Mouse (Mus musculus) limb, embryonic 12.5 days (tissue): Measurements from ENCODE around the gene Tub. TPM values are rescaled to one million over a fixed set of nuclear protein-coding genes. Genes with fewer than 3 reads are reported as not detected.
A peak's percentile ranks its signal among the peaks of the same experiment; 100 is the strongest.

Experiments used
- ATAC-seq: fragments of 200-750 bp; cut with Nextera tagmentation; 2 replicates; pipeline ENCODE4 v1.8.0; 2017; ENCODE audit warnings: low read depth, moderate TSS enrichment; ENCODE audit not compliant: insufficient number of reproducible peaks, insufficient read depth, low FRiP score, low TSS enrichment
- H3K27ac ChIP-seq: fragments of 300-500 bp; sonication (generic); 2 replicates; pipeline ENCODE4 v1.5.1; 2016; ENCODE audit warnings: mild to moderate bottlenecking, moderate library complexity
- H3K27me3 ChIP-seq: fragments of 300-500 bp; sonication (generic); 2 replicates; pipeline ENCODE4 v1.6.1; 2016; ENCODE audit warnings: mild to moderate bottlenecking, moderate library complexity
- H3K36me3 ChIP-seq: fragments of 300-500 bp; sonication (generic); 2 replicates; pipeline ENCODE4 v1.6.1; 2016; ENCODE audit warnings: mild to moderate bottlenecking, moderate library complexity
- H3K4me1 ChIP-seq: fragments of 300-500 bp; sonication (generic); replicated peaks from 2 replicates; pipeline ENCODE4 v1.6.1; 2016
- H3K4me2 ChIP-seq: fragments of 300-500 bp; sonication (generic); 2 replicates; pipeline ENCODE4 v1.6.1; 2016; ENCODE audit warnings: mild to moderate bottlenecking, moderate library complexity
- H3K4me3 ChIP-seq: fragments of 300-500 bp; sonication (generic); replicated peaks from 2 replicates; pipeline ENCODE4 v1.5.1; 2016; ENCODE audit warnings: mild to moderate bottlenecking
- H3K9ac ChIP-seq: fragments of 300-500 bp; sonication (generic); replicated peaks from 2 replicates; pipeline ENCODE4 v1.6.1; 2016; ENCODE audit warnings: mild to moderate bottlenecking, moderate library complexity
- H3K9me3 ChIP-seq: fragments of 300-500 bp; sonication (generic); 2 replicates; pipeline ENCODE4 v1.6.1; 2016; ENCODE audit warnings: mild to moderate bottlenecking, moderate library complexity
- WGBS: fragments of 180-500 bp; shearing (Covaris S2); methylation state at CpG from one replicate; pipeline ENCODE4 v1.1.7; 2016; 5-methylcytosine and 5-hydroxymethylcytosine counted together
- polyA plus RNA-seq: library from polyadenylated mRNA; unstranded; fragments of >200 nt; fragmentation: Nextera tagmentation; extraction: Ambion mirVana; gene quantifications from 2 replicates; pipeline ENCODE4 v1.2.1, GENCODE M21; 2016

Tub gene
- polyA plus RNA-seq, 1 experiment from 2014 or later: 5.4 TPM

- 86% methylated on average over 2 of the region's 3 CpGs for WGBS
- H3K9me3 ChIP-seq: no peaks in the 10 kb centered on the region
- H3K27ac ChIP-seq: no peak overlapping the region
- no peak overlapping the region for H3K9ac ChIP-seq
- no peaks in the 10 kb centered on the region for H3K27me3 ChIP-seq
- H3K4me1 ChIP-seq: no peaks in the 10 kb centered on the region
- no peak overlapping the region for H3K4me3 ChIP-seq
- no peak for ATAC-seq
- H3K36me3 ChIP-seq: no peaks in the 10 kb centered on the region
- H3K4me2 ChIP-seq: no peak overlapping the region
These were observed 36.0 kb downstream of the Tub start for GRCm38 (mm10) chr7:108985934-108986708.

- no peak overlapping the region for H3K27ac ChIP-seq
- H3K27me3 ChIP-seq: no peaks in the 10 kb centered on the region
- H3K9me3 ChIP-seq: no peaks in the 10 kb centered on the region
- H3K4me1 ChIP-seq: no peaks in the 10 kb centered on the region
- no peak overlapping the region for H3K9ac ChIP-seq
- WGBS: 79% methylated on average over 9 of the region's 9 CpGs
- ATAC-seq: no peak
- H3K36me3 ChIP-seq: no peaks in the 10 kb centered on the region
- H3K4me3 ChIP-seq: no peak overlapping the region
- no peak overlapping the region for H3K4me2 ChIP-seq
These were observed 41.1 kb downstream of the Tub start for GRCm38 (mm10) chr7:108991207-108991606.

- no peaks in the 10 kb centered on the region for H3K4me1 ChIP-seq
- no peak overlapping the region for H3K4me3 ChIP-seq
- no peak overlapping the region for H3K4me2 ChIP-seq
- H3K27ac ChIP-seq: no peak overlapping the region
- no peak overlapping the region for H3K9ac ChIP-seq
- WGBS: 81% methylated on average over 7 of the region's 7 CpGs
- H3K36me3 ChIP-seq: no peaks in the 10 kb centered on the region
- no peak for ATAC-seq
- no peaks in the 10 kb centered on the region for H3K27me3 ChIP-seq
- H3K9me3 ChIP-seq: no peaks in the 10 kb centered on the region
These were observed 43.1 kb downstream of the Tub start for GRCm38 (mm10) chr7:108993230-108993629.

GRCm38 (mm10) chr7:108993881-108994291 is 43.7 kb downstream of the Tub start:
- no peak overlapping the region for H3K27ac ChIP-seq
- H3K9ac ChIP-seq: no peak overlapping the region
- H3K9me3 ChIP-seq: no peaks in the 10 kb centered on the region
- 89% methylated on average over 3 of the region's 3 CpGs for WGBS
- H3K4me2 ChIP-seq: no peak overlapping the region
- H3K4me1 ChIP-seq: no peaks in the 10 kb centered on the region
- H3K4me3 ChIP-seq: no peak overlapping the region
- ATAC-seq: no peak
- no peaks in the 10 kb centered on the region for H3K36me3 ChIP-seq
- no peaks in the 10 kb centered on the region for H3K27me3 ChIP-seq

GRCm38 (mm10) chr7:108996156-108996555 is 46.0 kb downstream of the Tub start:
- no peaks in the 10 kb centered on the region for H3K9me3 ChIP-seq
- H3K4me1 ChIP-seq: no peaks in the 10 kb centered on the region
- no peak for ATAC-seq
- H3K4me3 ChIP-seq: no peak overlapping the region
- H3K4me2 ChIP-seq: no peak overlapping the region
- H3K9ac ChIP-seq: no peak overlapping the region
- no peaks in the 10 kb centered on the region for H3K36me3 ChIP-seq
- H3K27ac ChIP-seq: no peak overlapping the region
- 68% methylated on average over 6 of the region's 6 CpGs for WGBS
- H3K27me3 ChIP-seq: no peaks in the 10 kb centered on the region

- H3K4me1 ChIP-seq: no peaks in the 10 kb centered on the region
- H3K4me3 ChIP-seq: no peak overlapping the region
- 47% methylated on average over 4 of the region's 4 CpGs for WGBS
- no peak overlapping the region for H3K27ac ChIP-seq
- no peaks in the 10 kb centered on the region for H3K9me3 ChIP-seq
- H3K9ac ChIP-seq: no peak overlapping the region
- 0 out of 2 replicates have a peak, but pooled peaks cover 1% of the 10 kb centered on the region for H3K27me3 ChIP-seq
- H3K36me3 ChIP-seq: no peaks in the 10 kb centered on the region
- H3K4me2 ChIP-seq: no peak overlapping the region
- ATAC-seq: no peak
These were observed 50.3 kb downstream of the Tub start for GRCm38 (mm10) chr7:109000315-109000954.

GRCm38 (mm10) chr7:109001971-109002370 is 51.8 kb downstream of the Tub start:
- Histone ChIP-seq H3K27me3 (peaks cover 7% of the 10 kb centered on the region; the same call in 1 of the 2 replicates), H3K4me2 (no peak overlapping the region), H3K9ac (no peak overlapping the region), H3K36me3 (no peaks in the 10 kb centered on the region), H3K9me3 (no peaks in the 10 kb centered on the region), H3K4me1 (no peaks in the 10 kb centered on the region), H3K4me3 (no peak overlapping the region), H3K27ac (no peak overlapping the region)
- 85% methylated on average over 4 of the region's 4 CpGs for WGBS
- no peak for ATAC-seq

- Histone ChIP-seq H3K4me2 (no peak overlapping the region), H3K4me3 (no peak overlapping the region), H3K4me1 (no peaks in the 10 kb centered on the region), H3K36me3 (no peaks in the 10 kb centered on the region), H3K27me3 (peaks cover 16% of the 10 kb centered on the region), H3K9me3 (no peaks in the 10 kb centered on the region), H3K9ac (no peak overlapping the region), H3K27ac (no peak overlapping the region)
- WGBS: 57% methylated on average over 3 of the region's 3 CpGs
- ATAC-seq: no peak
These were observed 53.5 kb downstream of the Tub start for GRCm38 (mm10) chr7:109003653-109004052.

GRCm38 (mm10) chr7:109009260-109009659 is 59.1 kb downstream of the Tub start:
- Histone ChIP-seq H3K36me3 (no peaks in the 10 kb centered on the region), H3K9me3 (no peaks in the 10 kb centered on the region), H3K27ac (no peak overlapping the region), H3K4me2 (no peak overlapping the region), H3K27me3 (peaks cover 61% of the 10 kb centered on the region), H3K4me1 (peaks cover 9% of the 10 kb centered on the region), H3K4me3 (no peak overlapping the region), H3K9ac (no peak overlapping the region)
- no peak for ATAC-seq
- 89% methylated on average over 1 of the region's 1 CpGs for WGBS

GRCm38 (mm10) chr7:109010720-109011595 is 60.8 kb downstream of the Tub start:
- H3K9ac ChIP-seq: peak overlapping the region; percentile 85
- H3K4me3 ChIP-seq: peak overlapping the region; percentile 79
- 1% methylated on average over 72 of the region's 82 CpGs for WGBS
- ATAC-seq: peak; percentile 69; the same call in 1 of the 2 replicates
- H3K4me2 ChIP-seq: peak overlapping the region; percentile 88
- no peak overlapping the region for H3K27ac ChIP-seq
- H3K27me3 ChIP-seq: peaks cover 54% of the 10 kb centered on the region
- peaks cover 9% of the 10 kb centered on the region for H3K4me1 ChIP-seq
- H3K36me3 ChIP-seq: no peaks in the 10 kb centered on the region
- H3K9me3 ChIP-seq: no peaks in the 10 kb centered on the region

GRCm38 (mm10) chr7:109011596-109012180 is 61.5 kb downstream of the Tub start:
- H3K27me3 ChIP-seq: peaks cover 54% of the 10 kb centered on the region
- no peak overlapping the region for H3K27ac ChIP-seq
- peaks cover 9% of the 10 kb centered on the region for H3K4me1 ChIP-seq
- no peaks in the 10 kb centered on the region for H3K9me3 ChIP-seq
- peak overlapping the region; percentile 88 for H3K4me2 ChIP-seq
- peak overlapping the region; percentile 85 for H3K9ac ChIP-seq
- ATAC-seq: no peak
- no peaks in the 10 kb centered on the region for H3K36me3 ChIP-seq
- WGBS: 45% methylated on average over 8 of the region's 8 CpGs
- peak overlapping the region; percentile 79 for H3K4me3 ChIP-seq
